In genomic region chr8:25353822-25354770, GRCm38 (mm10) we compare ENCODE assay signal across 8 mouse cellular contexts.
DNase-seq lines count a peak whose midpoint lies in the region; ATAC-seq and TF ChIP-seq lines count a peak whose summit lies in the region.

No protein-coding gene starts in this region.

- H3K36me3 ChIP-seq in heart, embryonic 11.5 days (ENCODE audit: control insufficient read depth, insufficient read depth, low read length), result no peaks in the 10 kb centered on the region
- no peaks in the 10 kb centered on the region for H3K36me3 ChIP-seq in heart, postnatal 0 days (replicated peaks; ENCODE audit: control insufficient read depth, insufficient read depth, low read length)

- no peaks in the 10 kb centered on the region for H3K4me1 ChIP-seq in heart, embryonic 11.5 days (ENCODE audit: control insufficient read depth, insufficient read depth, low read length)
- H3K4me1 ChIP-seq in heart, postnatal 0 days (ENCODE audit: control insufficient read depth, insufficient read depth), result 0 out of 2 replicates have a peak, but pooled peaks cover 5% of the 10 kb centered on the region
- H3K4me1 ChIP-seq in lung, adult 2 months (ENCODE audit: control insufficient read depth, insufficient read depth, low read length), result no peaks in the 10 kb centered on the region

- no peak for TF ChIP-seq CTCF in heart, postnatal 0 days (IDR thresholded peaks at IDR 0.05; ENCODE audit: low read depth)
- TF ChIP-seq CTCF in lung, adult 2 months (IDR thresholded peaks at IDR 0.05; ENCODE audit: insufficient read depth, low read length), result no peak

- TF ChIP-seq POLR2A in lung, adult 2 months (IDR thresholded peaks at IDR 0.05; ENCODE audit: borderline replicate concordance, extremely low read depth, low read depth, low read length), result no peak

- peak overlapping the region; percentile 23; the same call in 1 of the 2 replicates for H3K9ac ChIP-seq in heart, embryonic 11.5 days (ENCODE audit: low read depth, low read length)
- no peak overlapping the region for H3K9ac ChIP-seq in heart, postnatal 0 days (replicated peaks; ENCODE audit: low read depth, low read length)

- peak overlapping the region; percentile 65 for H3K4me2 ChIP-seq in heart, embryonic 11.5 days
- H3K4me2 ChIP-seq in heart, postnatal 0 days (ENCODE audit: low read depth, low read length), result peak overlapping the region; percentile 49

- no peak for ATAC-seq in heart, embryonic 11.5 days (replicated peaks; ENCODE audit: insufficient number of reproducible peaks, low FRiP score, low TSS enrichment)
- no peak for ATAC-seq in heart, postnatal 0 days (ENCODE audit: insufficient read depth, low read depth)
- ATAC-seq in megakaryocyte, adult 5-6 weeks (ENCODE audit: poor library complexity, severe bottlenecking), result peak; percentile 33; the same call in 1 of the 2 replicates
- no peak for ATAC-seq in erythroblast, adult 5-6 weeks (replicated peaks; ENCODE audit: low FRiP score, poor library complexity, severe bottlenecking)

- no peak for TF ChIP-seq EP300 in heart, postnatal 0 days (IDR thresholded peaks at IDR 0.05; ENCODE audit: low read depth)

- H3K27me3 ChIP-seq in heart, embryonic 11.5 days (ENCODE audit: control insufficient read depth, insufficient read depth, low read length), result peaks cover 18% of the 10 kb centered on the region
- H3K27me3 ChIP-seq in heart, postnatal 0 days (ENCODE audit: control insufficient read depth, insufficient read depth, low read length), result 0 out of 2 replicates have a peak, but pooled peaks cover 5% of the 10 kb centered on the region

- no peak for DNase-seq in heart, adult 18-20 months
- DNase-seq in cerebellum, adult 9-10 months, result peak; percentile 71
- no peak for DNase-seq in heart, postnatal 0 days (ENCODE audit: low spot score)
- peak; percentile 33 for DNase-seq in thymus, postnatal 25 days
- DNase-seq in lung, adult 2 months, result no peak

- WGBS in heart, embryonic 11.5 days (ENCODE audit: insufficient replicate concordance), result 7% methylated on average over 27 of the region's 27 CpGs
- WGBS in heart, postnatal 0 days, result 11% methylated on average over 27 of the region's 27 CpGs
- 21% methylated on average over 27 of the region's 27 CpGs for WGBS in lung, adult 2 months

- H3K27ac ChIP-seq in heart, embryonic 11.5 days (ENCODE audit: low read depth, low read length), result no peak overlapping the region
- H3K27ac ChIP-seq in heart, postnatal 0 days (ENCODE audit: low read depth), result no peak overlapping the region

- H3K9me3 ChIP-seq in heart, embryonic 11.5 days (replicated peaks; ENCODE audit: control insufficient read depth, low read length), result no peaks in the 10 kb centered on the region
- 0 out of 2 replicates have a peak, but pooled peaks cover 5% of the 10 kb centered on the region for H3K9me3 ChIP-seq in heart, postnatal 0 days (replicated peaks; ENCODE audit: control insufficient read depth, low read length)

- peak overlapping the region; percentile 33 for H3K4me3 ChIP-seq in heart, embryonic 11.5 days (ENCODE audit: low read depth, low read length)
- peak overlapping the region; percentile 9 for H3K4me3 ChIP-seq in heart, postnatal 0 days (ENCODE audit: low read depth, low read length)
- H3K4me3 ChIP-seq in lung, adult 2 months (replicated peaks; ENCODE audit: extremely low read depth, low read depth, low read length), result no peak overlapping the region

Comparison
In these comparisons a context has a peak if more than half of its experiments do, and no peak if none do; other contexts are left out.
1. DNase-seq: peak in cerebellum, adult 9-10 months (single experiment) and thymus, postnatal 25 days (single experiment); none in heart, adult 18-20 months (0 of 2), heart, postnatal 0 days (single experiment) and lung, adult 2 months (single experiment).